Mouse (Mus musculus) forebrain, embryonic 12.5 days (tissue): ENCODE measurements around the gene Sumf1. TPM values are rescaled to one million over a fixed set of nuclear protein-coding genes. Genes with fewer than 3 reads are reported as not detected.

Source experiments
- ATAC-seq: fragments of 200-750 bp; cut with Nextera tagmentation; 2 replicates; pipeline ENCODE4 v1.8.0; 2017; ENCODE audit warnings: moderate TSS enrichment; ENCODE audit not compliant: low FRiP score
- H3K27ac ChIP-seq: fragments of 300-500 bp; sonication (generic); 2 replicates; pipeline ENCODE4 v1.5.1; 2016; ENCODE audit warnings: mild to moderate bottlenecking
- H3K27me3 ChIP-seq: fragments of 300-500 bp; sonication (generic); 2 replicates; pipeline ENCODE4 v1.6.1; 2016; ENCODE audit warnings: mild to moderate bottlenecking
- H3K36me3 ChIP-seq: fragments of 300-500 bp; sonication (generic); replicated peaks from 2 replicates; pipeline ENCODE4 v1.6.1; 2016; ENCODE audit warnings: mild to moderate bottlenecking
- H3K4me1 ChIP-seq: fragments of 300-500 bp; sonication (generic); 2 replicates; pipeline ENCODE4 v1.6.1; 2016
- H3K4me2 ChIP-seq: fragments of 300-500 bp; sonication (generic); 2 replicates; pipeline ENCODE4 v1.6.1; 2016; ENCODE audit warnings: mild to moderate bottlenecking, moderate library complexity
- H3K4me3 ChIP-seq: fragments of 300-500 bp; sonication (generic); replicated peaks from 2 replicates; pipeline ENCODE4 v1.5.1; 2016; ENCODE audit warnings: mild to moderate bottlenecking
- H3K9ac ChIP-seq: fragments of 300-500 bp; sonication (generic); 2 replicates; pipeline ENCODE4 v1.6.1; 2016; ENCODE audit warnings: mild to moderate bottlenecking
- H3K9me3 ChIP-seq: fragments of 300-500 bp; sonication (generic); 2 replicates; pipeline ENCODE4 v1.6.1; 2016
- WGBS: fragments of 180-500 bp; shearing (Covaris S2); methylation state at CpG from one replicate; pipeline ENCODE4 v1.1.7; 2016; 5-methylcytosine and 5-hydroxymethylcytosine counted together
- polyA plus RNA-seq: library from polyadenylated mRNA; unstranded; fragments of >200 nt; fragmentation: Nextera tagmentation; extraction: Ambion mirVana; gene quantifications from 2 replicates; pipeline ENCODE4 v1.2.1, GENCODE M21; 2016

The Sumf1 gene
- polyA plus RNA-seq, 1 experiment from 2014 or later, result 17.1 TPM

- ATAC-seq, result no peak
- Histone ChIP-seq H3K27me3 (no peaks in the 10 kb centered on the region), H3K4me2 (no peak overlapping the region), H3K9ac (no peak overlapping the region), H3K4me3 (no peak overlapping the region), H3K4me1 (peaks cover 9% of the 10 kb centered on the region), H3K9me3 (no peaks in the 10 kb centered on the region), H3K36me3 (no peaks in the 10 kb centered on the region), H3K27ac (no peak overlapping the region)
- 97% methylated on average over 4 of the region's 4 CpGs for WGBS
Observed at GRCm38 (mm10) chr6:108140722-108141490, 44.5 kb downstream of the Sumf1 start.

- ATAC-seq, result no peak
Observed at GRCm38 (mm10) chr6:108137031-108137430, 48.4 kb downstream of the Sumf1 start.

DNA sequence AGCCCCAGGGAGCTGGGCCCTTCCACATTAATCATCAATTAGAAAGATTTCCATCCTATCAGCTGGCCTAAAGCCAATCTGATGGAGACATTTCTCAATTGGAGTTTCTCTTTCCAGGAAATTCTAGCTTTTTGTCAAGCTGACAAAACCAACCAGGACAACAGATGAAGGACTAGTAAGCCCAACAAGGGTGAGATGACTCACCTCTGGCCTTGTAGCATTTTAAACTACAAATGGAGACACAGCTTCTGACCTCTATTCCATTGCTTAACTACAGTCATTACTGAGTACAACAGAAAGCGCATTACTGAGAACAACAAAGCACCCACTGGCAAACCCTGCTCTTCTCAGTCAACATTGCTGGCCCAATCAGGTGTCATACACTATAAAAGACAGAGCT lies 49.1 kb downstream of the Sumf1 start:
- no peak for ATAC-seq
- no peaks in the 10 kb centered on the region for H3K4me1 ChIP-seq
- WGBS, result 93% methylated on average over 1 of the region's 1 CpGs
- H3K4me2 ChIP-seq, result no peak overlapping the region
- no peaks in the 10 kb centered on the region for H3K27me3 ChIP-seq
- H3K27ac ChIP-seq, result no peak overlapping the region
- H3K9ac ChIP-seq, result no peak overlapping the region
- no peaks in the 10 kb centered on the region for H3K9me3 ChIP-seq
- H3K36me3 ChIP-seq, result no peaks in the 10 kb centered on the region
- H3K4me3 ChIP-seq, result no peak overlapping the region

More at GRCm38 (mm10) chr6:108137031-108137430, 48.4 kb downstream of the Sumf1 start:
- H3K4me2 ChIP-seq, result no peak overlapping the region
- no peaks in the 10 kb centered on the region for H3K27me3 ChIP-seq
- H3K9ac ChIP-seq, result no peak overlapping the region
- H3K4me3 ChIP-seq, result no peak overlapping the region
- H3K36me3 ChIP-seq, result no peaks in the 10 kb centered on the region
- H3K27ac ChIP-seq, result no peak overlapping the region
- H3K9me3 ChIP-seq, result no peaks in the 10 kb centered on the region
- 94% methylated on average over 5 of the region's 5 CpGs for WGBS
- H3K4me1 ChIP-seq, result no peaks in the 10 kb centered on the region

- H3K36me3 ChIP-seq, result no peaks in the 10 kb centered on the region
- H3K9ac ChIP-seq, result no peak overlapping the region
- WGBS, result 96% methylated on average over 5 of the region's 5 CpGs
- no peak overlapping the region for H3K4me2 ChIP-seq
- no peak for ATAC-seq
- no peaks in the 10 kb centered on the region for H3K9me3 ChIP-seq
- no peaks in the 10 kb centered on the region for H3K4me1 ChIP-seq
- H3K27me3 ChIP-seq, result no peaks in the 10 kb centered on the region
- H3K27ac ChIP-seq, result no peak overlapping the region
- no peak overlapping the region for H3K4me3 ChIP-seq
Observed at GRCm38 (mm10) chr6:108132268-108132935, 53.0 kb downstream of the Sumf1 start.

- no peak overlapping the region for H3K4me2 ChIP-seq
- no peak overlapping the region for H3K27ac ChIP-seq
- H3K9me3 ChIP-seq, result no peaks in the 10 kb centered on the region
- no peak overlapping the region for H3K4me3 ChIP-seq
- H3K4me1 ChIP-seq, result no peaks in the 10 kb centered on the region; the same call in 1 of the 2 replicates
- H3K9ac ChIP-seq, result no peak overlapping the region
- no peak for ATAC-seq
- H3K27me3 ChIP-seq, result no peaks in the 10 kb centered on the region
- H3K36me3 ChIP-seq, result no peaks in the 10 kb centered on the region
- 90% methylated on average over 5 of the region's 5 CpGs for WGBS
Observed at GRCm38 (mm10) chr6:108130718-108131117, 54.7 kb downstream of the Sumf1 start.

DNA sequence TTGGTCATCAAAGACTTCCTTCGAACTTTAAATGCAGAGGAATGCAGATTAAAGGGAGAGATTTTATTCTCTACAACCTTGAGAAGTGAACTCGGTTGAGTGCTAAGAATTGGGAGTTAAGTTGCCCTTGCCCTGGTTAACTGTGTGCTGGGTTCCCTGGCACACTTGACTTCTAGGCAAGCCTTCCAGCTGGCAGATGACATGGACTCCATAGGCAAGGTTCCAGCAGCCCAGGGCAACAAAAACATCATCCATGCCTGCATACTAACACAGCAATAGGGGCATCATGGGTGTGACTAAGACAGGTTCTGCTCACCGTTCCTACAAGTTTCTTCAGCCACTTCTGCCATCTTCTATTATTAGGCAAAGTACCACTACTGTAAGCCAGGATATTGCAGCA lies 58.8 kb downstream of the Sumf1 start:
- no peaks in the 10 kb centered on the region for H3K9me3 ChIP-seq
- no peak overlapping the region for H3K4me2 ChIP-seq
- no peak overlapping the region for H3K4me3 ChIP-seq
- H3K36me3 ChIP-seq, result no peaks in the 10 kb centered on the region
- H3K9ac ChIP-seq, result no peak overlapping the region
- no peak for ATAC-seq
- 89% methylated on average over 3 of the region's 3 CpGs for WGBS
- H3K4me1 ChIP-seq, result no peaks in the 10 kb centered on the region; the same call in 1 of the 2 replicates
- no peak overlapping the region for H3K27ac ChIP-seq
- no peaks in the 10 kb centered on the region for H3K27me3 ChIP-seq

DNA sequence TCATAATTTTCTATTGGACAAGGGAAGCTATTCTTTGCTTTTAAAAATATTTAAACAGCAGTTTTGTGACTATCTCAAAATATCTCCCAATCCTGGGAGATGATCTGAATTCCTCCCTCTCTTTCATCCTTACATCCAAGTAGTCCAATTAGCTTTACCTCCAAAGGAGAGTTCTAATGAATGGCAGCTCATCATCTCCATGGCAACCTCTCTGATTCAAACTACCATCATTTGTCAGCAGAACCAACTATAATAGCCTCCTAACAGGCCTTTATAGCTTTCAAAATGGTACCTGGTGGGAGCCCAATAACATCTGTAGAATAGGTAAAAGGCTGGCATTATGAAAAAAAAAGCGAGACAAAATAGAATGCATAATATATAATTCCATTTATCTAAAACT lies 59.9 kb downstream of the Sumf1 start:
- Histone ChIP-seq H3K27ac (no peak overlapping the region), H3K4me1 (no peaks in the 10 kb centered on the region; the same call in 1 of the 2 replicates), H3K9me3 (no peaks in the 10 kb centered on the region), H3K4me3 (no peak overlapping the region), H3K27me3 (no peaks in the 10 kb centered on the region), H3K4me2 (no peak overlapping the region), H3K36me3 (no peaks in the 10 kb centered on the region), H3K9ac (no peak overlapping the region)
- 43% methylated on average over 1 of the region's 1 CpGs for WGBS
- no peak for ATAC-seq

DNA sequence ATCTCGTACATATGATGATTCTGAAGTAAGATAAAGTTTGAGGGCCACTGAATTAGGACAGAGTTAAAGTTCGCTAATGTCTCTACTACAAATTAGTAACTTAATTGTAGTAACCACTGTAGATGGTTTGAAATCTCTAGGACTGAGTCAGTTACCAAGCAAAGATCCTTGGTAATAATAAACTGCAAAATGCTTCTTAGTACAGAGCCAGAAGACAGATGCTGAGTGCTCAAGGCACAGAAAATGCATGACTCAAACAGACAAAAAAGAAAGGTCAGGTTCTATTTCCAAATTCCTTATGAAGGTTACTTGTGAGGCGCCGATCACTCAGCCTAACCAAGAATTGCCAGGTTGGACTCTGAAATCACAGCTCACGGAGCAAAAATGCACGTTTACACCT lies 67.5 kb downstream of the Sumf1 start:
- 92% methylated on average over 6 of the region's 6 CpGs for WGBS
- no peaks in the 10 kb centered on the region for H3K9me3 ChIP-seq
- H3K4me3 ChIP-seq, result no peak overlapping the region
- H3K27me3 ChIP-seq, result no peaks in the 10 kb centered on the region
- no peak overlapping the region for H3K9ac ChIP-seq
- no peaks in the 10 kb centered on the region for H3K36me3 ChIP-seq
- H3K4me2 ChIP-seq, result no peak overlapping the region
- no peak for ATAC-seq
- H3K27ac ChIP-seq, result no peak overlapping the region
- no peaks in the 10 kb centered on the region for H3K4me1 ChIP-seq

- Histone ChIP-seq H3K9me3 (no peaks in the 10 kb centered on the region), H3K4me3 (no peak overlapping the region), H3K27ac (no peak overlapping the region), H3K4me2 (no peak overlapping the region), H3K4me1 (no peaks in the 10 kb centered on the region), H3K9ac (no peak overlapping the region), H3K36me3 (no peaks in the 10 kb centered on the region), H3K27me3 (no peaks in the 10 kb centered on the region)
- ATAC-seq, result no peak
- WGBS, result 94% methylated on average over 1 of the region's 1 CpGs
Observed at GRCm38 (mm10) chr6:108114971-108115370, 70.4 kb downstream of the Sumf1 start.

DNA sequence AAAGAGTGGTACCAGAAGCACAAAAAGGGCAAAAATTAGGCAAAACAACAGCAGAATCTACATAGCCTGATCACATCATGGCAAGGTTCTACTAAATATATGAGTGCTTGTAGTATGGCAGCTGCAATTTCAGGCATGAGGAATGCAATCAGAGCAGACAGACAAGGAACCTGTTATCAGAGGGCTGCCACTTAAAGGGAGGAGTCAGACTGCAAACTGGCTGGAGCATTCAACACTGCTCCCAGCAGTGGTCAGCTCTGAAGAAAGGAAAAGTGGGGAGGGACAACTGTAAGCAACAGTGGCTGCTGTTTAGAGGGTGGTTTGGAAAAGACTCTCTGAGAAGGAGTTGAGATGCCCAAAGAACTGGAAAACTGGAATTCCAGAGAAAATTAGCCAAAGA lies 73.7 kb downstream of the Sumf1 start:
- no peaks in the 10 kb centered on the region for H3K9me3 ChIP-seq
- no peak overlapping the region for H3K27ac ChIP-seq
- H3K9ac ChIP-seq, result no peak overlapping the region
- no peaks in the 10 kb centered on the region for H3K4me1 ChIP-seq
- 0 out of 2 replicates have a peak, but pooled peaks cover 4% of the 10 kb centered on the region for H3K36me3 ChIP-seq
- H3K27me3 ChIP-seq, result no peaks in the 10 kb centered on the region
- no peak for ATAC-seq
- no peak overlapping the region for H3K4me2 ChIP-seq
- H3K4me3 ChIP-seq, result no peak overlapping the region

GRCm38 (mm10) chr6:108110336-108110735 lies 75.0 kb downstream of the Sumf1 start:
- Histone ChIP-seq H3K36me3 (0 out of 2 replicates have a peak, but pooled peaks cover 4% of the 10 kb centered on the region), H3K27ac (no peak overlapping the region), H3K4me2 (no peak overlapping the region), H3K9ac (no peak overlapping the region), H3K4me3 (no peak overlapping the region), H3K9me3 (no peaks in the 10 kb centered on the region), H3K4me1 (no peaks in the 10 kb centered on the region), H3K27me3 (no peaks in the 10 kb centered on the region)
- 85% methylated on average over 4 of the region's 4 CpGs for WGBS
- no peak for ATAC-seq

DNA sequence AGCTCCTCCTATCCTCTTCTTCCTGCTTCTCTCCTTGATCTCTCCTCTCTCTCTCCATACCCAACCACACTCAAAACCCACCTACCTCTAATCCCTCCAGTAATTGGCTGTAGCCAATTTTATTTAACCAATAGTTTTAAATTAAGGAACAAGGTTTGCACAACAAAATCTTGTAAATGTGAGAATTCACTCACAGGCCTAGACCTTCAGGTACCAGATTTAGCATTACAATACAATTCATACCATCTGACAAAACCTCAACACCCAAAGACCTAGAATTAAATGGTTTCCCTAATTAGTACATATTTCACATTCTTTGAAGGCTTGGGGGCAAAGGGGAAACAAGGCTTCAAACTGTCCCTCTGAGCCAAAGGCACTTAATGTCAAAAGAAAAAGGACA lies 78.0 kb downstream of the Sumf1 start:
- Histone ChIP-seq H3K4me3 (no peak overlapping the region), H3K4me2 (no peak overlapping the region), H3K27ac (no peak overlapping the region), H3K9ac (no peak overlapping the region), H3K36me3 (0 out of 2 replicates have a peak, but pooled peaks cover 4% of the 10 kb centered on the region), H3K27me3 (no peaks in the 10 kb centered on the region), H3K4me1 (no peaks in the 10 kb centered on the region), H3K9me3 (no peaks in the 10 kb centered on the region)
- ATAC-seq, result no peak
